Mouse (Mus musculus) forebrain, embryonic 11.5 days (tissue): ENCODE data around the gene Tcirg1. TPM values are rescaled to one million over a fixed set of nuclear protein-coding genes. Genes with fewer than 3 reads are reported as not detected.

Source experiments
- ATAC-seq: fragments of 200-750 bp; cut with Nextera tagmentation; replicated peaks from 2 replicates; pipeline ENCODE4 v1.8.0; 2017; ENCODE audit warnings: moderate TSS enrichment; ENCODE audit not compliant: low FRiP score
- DNase-seq: peaks from one replicate; pipeline ENCODE4 v3.0.0-alpha.2; 2017; ENCODE audit warnings: low spot score
- H3K27ac ChIP-seq: fragments of 300-500 bp; sonication (generic); 2 replicates; pipeline ENCODE4 v1.5.1; 2014; ENCODE audit warnings: low read depth, low read length
- H3K27me3 ChIP-seq: fragments of 300-500 bp; sonication (generic); 2 replicates; pipeline ENCODE4 v1.6.1; 2014; ENCODE audit warnings: mild to moderate bottlenecking, low read length, mixed read lengths; ENCODE audit not compliant: control insufficient read depth, insufficient read depth
- H3K36me3 ChIP-seq: fragments of 300-500 bp; sonication (generic); 2 replicates; pipeline ENCODE4 v1.6.1; 2014; ENCODE audit warnings: mild to moderate bottlenecking, low read length, moderate library complexity, mixed read lengths; ENCODE audit not compliant: control insufficient read depth, insufficient read depth
- H3K4me1 ChIP-seq: fragments of 300-500 bp; sonication (generic); replicated peaks from 2 replicates; pipeline ENCODE4 v1.6.1; 2014; ENCODE audit warnings: low read length, mixed read lengths; ENCODE audit not compliant: control insufficient read depth, insufficient read depth
- H3K4me2 ChIP-seq: fragments of 300-500 bp; sonication (generic); 2 replicates; pipeline ENCODE4 v1.6.1; 2014; ENCODE audit warnings: low read depth, mild to moderate bottlenecking, low read length, moderate library complexity, mixed read lengths; ENCODE audit not compliant: severe bottlenecking
- H3K4me3 ChIP-seq: fragments of 300-500 bp; sonication (generic); 2 replicates; pipeline ENCODE4 v1.5.1; 2014; ENCODE audit warnings: low read depth, low read length
- H3K9ac ChIP-seq: fragments of 300-500 bp; sonication (generic); 2 replicates; pipeline ENCODE4 v1.6.1; 2014; ENCODE audit warnings: low read length
- H3K9me3 ChIP-seq: fragments of 300-500 bp; sonication (generic); 2 replicates; pipeline ENCODE4 v1.6.1; 2016; ENCODE audit warnings: low read length, mixed read lengths; ENCODE audit not compliant: control insufficient read depth
- WGBS: fragments of 180-500 bp; shearing (Covaris S2); extraction: QIAGEN DNeasy Blood & Tissue Kit; methylation state at CpG from one replicate; pipeline ENCODE4 v1.1.7; 2014; 5-methylcytosine and 5-hydroxymethylcytosine counted together
- polyA plus RNA-seq: library from polyadenylated mRNA; unstranded; fragments of >200 nt; fragmentation: Nextera tagmentation; extraction: Ambion mirVana; gene quantifications from 2 replicates; pipeline ENCODE4 v1.2.1, GENCODE M21; 2014

Gene Tcirg1
- polyA plus RNA-seq, 1 experiment from 2014 or later: 11.4 TPM

GRCm38 (mm10) chr19:3910206-3910605 lies 3.3 kb upstream of the Tcirg1 start:
- Histone ChIP-seq H3K4me2 (no peak overlapping the region), H3K9me3 (no peaks in the 10 kb centered on the region), H3K36me3 (peaks cover 3% of the 10 kb centered on the region; the same call in 1 of the 2 replicates), H3K4me1 (peaks cover 11% of the 10 kb centered on the region; the same call in 1 of the 2 replicates), H3K4me3 (no peak overlapping the region), H3K9ac (no peak overlapping the region), H3K27me3 (no peaks in the 10 kb centered on the region; the same call in 1 of the 2 replicates), H3K27ac (no peak overlapping the region)
- WGBS: 82% methylated on average over 5 of the region's 5 CpGs
- no peak for ATAC-seq
- no peak for DNase-seq

DNA sequence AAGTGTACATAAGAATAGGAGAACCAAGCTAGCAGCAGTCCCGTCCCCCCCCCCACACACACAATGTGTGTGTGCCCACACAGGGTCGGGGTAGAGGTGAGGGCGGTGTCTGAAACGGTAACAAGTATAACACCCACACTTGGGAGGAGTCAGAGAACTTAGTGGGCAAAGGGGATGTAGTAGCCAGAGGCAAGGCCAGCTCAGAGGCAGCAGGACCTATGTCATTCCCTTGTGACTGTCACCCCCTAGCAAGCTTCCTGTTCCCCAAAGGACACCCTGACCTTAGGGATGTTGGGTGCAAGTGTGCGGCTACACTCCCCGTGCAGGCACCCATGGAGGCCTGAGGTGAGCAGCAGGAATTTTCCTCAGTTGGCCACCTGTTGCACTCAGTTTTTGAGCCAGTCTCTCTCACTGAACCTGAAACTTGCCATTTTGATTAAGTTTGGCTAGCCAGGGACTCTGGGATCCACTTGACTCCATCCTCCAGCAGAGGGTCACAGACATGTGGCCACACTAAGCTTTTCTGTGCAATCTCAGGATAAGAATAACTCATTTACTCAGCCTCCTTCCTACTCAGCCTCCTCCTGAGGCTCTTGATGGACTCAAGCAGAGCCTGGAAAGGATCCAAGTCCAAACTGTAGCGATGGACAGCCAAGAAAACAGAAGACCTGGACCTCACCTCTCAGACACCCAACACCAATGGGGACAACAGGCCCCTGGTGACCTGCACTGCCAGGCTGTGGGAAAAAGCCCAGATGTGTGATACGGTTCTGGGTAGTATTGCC lies 1.1 kb upstream of the Tcirg1 start:
- no peak overlapping the region for H3K4me3 ChIP-seq
- peaks cover 3% of the 10 kb centered on the region; the same call in 1 of the 2 replicates for H3K36me3 ChIP-seq
- DNase-seq (no peak), ATAC-seq (no peak)
- H3K9me3 ChIP-seq: no peaks in the 10 kb centered on the region
- H3K9ac ChIP-seq: no peak overlapping the region
- H3K4me1 ChIP-seq: peaks cover 7% of the 10 kb centered on the region; the same call in 1 of the 2 replicates
- H3K27me3 ChIP-seq: no peaks in the 10 kb centered on the region; the same call in 1 of the 2 replicates
- H3K4me2 ChIP-seq: no peak overlapping the region
- no peak overlapping the region for H3K27ac ChIP-seq
- 85% methylated on average over 8 of the region's 8 CpGs for WGBS

DNA sequence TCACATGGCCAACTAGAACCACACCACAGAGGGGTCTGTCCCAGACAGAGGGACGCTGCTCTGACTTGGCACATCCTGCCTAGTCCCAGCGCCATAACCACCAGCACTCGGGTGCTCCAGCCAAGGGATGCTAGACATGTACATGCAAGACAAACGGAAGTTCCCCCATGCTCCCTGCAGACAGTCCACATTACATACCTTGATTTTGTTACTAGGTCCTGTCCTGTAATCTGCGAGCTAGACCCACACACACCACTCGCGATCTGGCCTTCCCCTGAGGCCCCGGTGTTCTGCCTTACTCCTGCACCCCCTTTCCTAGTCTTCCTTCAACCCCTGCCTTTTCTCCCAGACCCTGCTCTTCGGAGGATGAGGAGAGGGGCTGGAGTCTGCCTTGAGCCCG lies 607 bp downstream of the Tcirg1 start:
- Histone ChIP-seq H3K4me2 (peak overlapping the region; percentile 60), H3K9ac (peak overlapping the region; percentile 46), H3K4me1 (peaks cover 7% of the 10 kb centered on the region; the same call in 1 of the 2 replicates), H3K36me3 (peaks cover 3% of the 10 kb centered on the region; the same call in 1 of the 2 replicates), H3K27ac (no peak overlapping the region), H3K27me3 (no peaks in the 10 kb centered on the region; the same call in 1 of the 2 replicates), H3K9me3 (no peaks in the 10 kb centered on the region), H3K4me3 (peak overlapping the region; percentile 31)
- no peak for DNase-seq
- WGBS: 45% methylated on average over 10 of the region's 10 CpGs
- ATAC-seq: no peak

DNA sequence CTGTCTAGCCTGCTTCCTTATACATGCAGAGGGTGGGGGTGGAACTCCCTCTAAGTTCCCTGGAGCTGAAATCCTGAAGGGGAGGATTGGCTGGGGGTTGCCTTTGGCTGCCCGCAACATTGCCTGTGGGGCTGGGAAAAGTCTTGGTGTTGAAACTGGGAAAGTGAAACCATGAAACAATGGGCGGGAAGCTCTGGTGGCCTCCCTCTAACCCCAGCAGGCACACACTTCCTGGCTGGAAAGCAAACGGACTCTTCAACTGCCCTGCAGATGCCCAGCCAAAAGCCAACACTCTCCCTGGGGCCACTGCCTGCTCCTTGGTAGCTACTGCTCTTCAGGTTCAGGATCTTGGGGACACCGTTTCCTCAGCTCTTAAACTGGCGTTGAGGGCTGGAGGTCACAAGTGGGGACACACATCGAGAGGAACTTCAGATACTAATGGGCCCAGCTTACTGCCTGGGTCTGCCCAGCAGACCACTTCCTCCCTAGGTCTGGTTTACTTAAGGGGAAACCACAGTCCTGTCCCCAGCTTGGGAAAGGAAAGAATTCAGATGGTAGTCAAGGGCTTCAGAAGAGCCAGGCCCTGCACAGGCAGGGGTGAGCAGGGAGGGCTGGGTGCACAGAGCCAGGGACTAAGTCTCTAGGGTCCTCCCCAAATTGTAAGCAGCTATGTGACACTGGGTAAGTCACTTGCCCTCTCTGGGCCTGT lies 1.5 kb downstream of the Tcirg1 start:
- DNase-seq (no peak), ATAC-seq (no peak)
- Histone ChIP-seq H3K4me1 (peaks cover 7% of the 10 kb centered on the region; the same call in 1 of the 2 replicates), H3K9me3 (no peaks in the 10 kb centered on the region), H3K4me2 (no peak overlapping the region), H3K36me3 (peaks cover 3% of the 10 kb centered on the region; the same call in 1 of the 2 replicates), H3K9ac (no peak overlapping the region), H3K27me3 (no peaks in the 10 kb centered on the region; the same call in 1 of the 2 replicates), H3K4me3 (no peak overlapping the region), H3K27ac (no peak overlapping the region)
- WGBS: 50% methylated on average over 6 of the region's 6 CpGs

DNA sequence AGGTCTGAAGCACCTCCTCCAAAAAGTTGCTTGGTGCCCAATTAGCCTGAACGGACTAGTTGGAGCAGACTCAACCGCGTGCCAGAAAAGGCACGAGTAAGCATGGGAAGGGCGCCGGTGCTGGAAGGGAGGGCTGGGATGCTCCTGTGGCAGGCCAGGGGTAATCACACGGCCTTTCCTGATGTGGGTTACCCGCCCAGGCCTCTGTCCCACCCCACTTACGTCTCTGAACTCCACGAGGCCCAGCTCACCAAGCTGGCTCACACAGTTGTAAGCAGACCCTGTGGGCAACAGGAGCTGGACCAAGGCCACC lies 2.6 kb downstream of the Tcirg1 start:
- no peak overlapping the region for H3K9ac ChIP-seq
- no peak overlapping the region for H3K4me2 ChIP-seq
- peaks cover 7% of the 10 kb centered on the region; the same call in 1 of the 2 replicates for H3K4me1 ChIP-seq
- no peak overlapping the region for H3K27ac ChIP-seq
- ATAC-seq (no peak), DNase-seq (no peak)
- H3K36me3 ChIP-seq: peaks cover 3% of the 10 kb centered on the region; the same call in 1 of the 2 replicates
- H3K4me3 ChIP-seq: no peak overlapping the region
- 69% methylated on average over 10 of the region's 10 CpGs for WGBS
- H3K27me3 ChIP-seq: no peaks in the 10 kb centered on the region; the same call in 1 of the 2 replicates
- H3K9me3 ChIP-seq: no peaks in the 10 kb centered on the region

- ATAC-seq: no peak
- Histone ChIP-seq H3K36me3 (peaks cover 3% of the 10 kb centered on the region; the same call in 1 of the 2 replicates), H3K9ac (no peak overlapping the region), H3K4me1 (peaks cover 7% of the 10 kb centered on the region; the same call in 1 of the 2 replicates), H3K9me3 (no peaks in the 10 kb centered on the region), H3K27ac (no peak overlapping the region), H3K4me2 (no peak overlapping the region), H3K27me3 (no peaks in the 10 kb centered on the region; the same call in 1 of the 2 replicates), H3K4me3 (no peak overlapping the region)
- no peak for DNase-seq
- 57% methylated on average over 25 of the region's 25 CpGs for WGBS
Measured at GRCm38 (mm10) chr19:3903648-3904362, 3.1 kb downstream of the Tcirg1 start.

- Histone ChIP-seq H3K9ac (no peak overlapping the region), H3K4me3 (no peak overlapping the region), H3K27ac (no peak overlapping the region), H3K9me3 (no peaks in the 10 kb centered on the region), H3K36me3 (no peaks in the 10 kb centered on the region), H3K27me3 (no peaks in the 10 kb centered on the region; the same call in 1 of the 2 replicates), H3K4me1 (peaks cover 7% of the 10 kb centered on the region; the same call in 1 of the 2 replicates), H3K4me2 (no peak overlapping the region)
- DNase-seq (no peak), ATAC-seq (no peak)
- 83% methylated on average over 12 of the region's 12 CpGs for WGBS
Measured at GRCm38 (mm10) chr19:3902966-3903365, 4.0 kb downstream of the Tcirg1 start.

- Histone ChIP-seq H3K4me2 (no peak overlapping the region), H3K36me3 (peaks cover 5% of the 10 kb centered on the region; the same call in 1 of the 2 replicates), H3K9ac (no peak overlapping the region), H3K4me3 (no peak overlapping the region), H3K9me3 (no peaks in the 10 kb centered on the region), H3K27me3 (no peaks in the 10 kb centered on the region), H3K4me1 (peaks cover 4% of the 10 kb centered on the region; the same call in 1 of the 2 replicates), H3K27ac (no peak overlapping the region)
- no peak for ATAC-seq
- DNase-seq: no peak
- WGBS: 96% methylated on average over 4 of the region's 4 CpGs
Measured at GRCm38 (mm10) chr19:3899618-3900017, 7.3 kb downstream of the Tcirg1 start.
